Mouse (Mus musculus): ENCODE data around the gene 1700093K21Rik. TPM values are rescaled to one million over a fixed set of nuclear protein-coding genes. Genes with fewer than 3 reads are reported as not detected.

1700093K21Rik gene
- total RNA-seq, 2 experiments from 2014 or later = not detected

Other genes with a start within 250 kb of the 1700093K21Rik start
- 50.7 and 76.1 TPM in 2 replicates for gene Usp34, start 214.3 kb downstream of the 1700093K21Rik start, total RNA-seq (2014; fragmentation: Nextera tagmentation)
- gene Usp34, start 214.3 kb downstream of the 1700093K21Rik start, total RNA-seq (2017) = 31.9 and 59.4 TPM in 2 replicates
- 53.6 and 68.9 TPM in 2 replicates for gene Ahsa2, start 23.1 kb downstream of the 1700093K21Rik start, total RNA-seq (2014; fragmentation: Nextera tagmentation)
- gene Ahsa2, start 23.1 kb downstream of the 1700093K21Rik start, total RNA-seq (2017) = 64.3 and 86.3 TPM in 2 replicates
- gene 0610010F05Rik, start 112.5 kb upstream of the 1700093K21Rik start, total RNA-seq (2014; fragmentation: Nextera tagmentation) = 14.9 and 18.4 TPM in 2 replicates
- 46.4 and 53.7 TPM in 2 replicates for gene 0610010F05Rik, start 112.5 kb upstream of the 1700093K21Rik start, total RNA-seq (2017)
- gene Pus10, start 144.5 kb upstream of the 1700093K21Rik start, total RNA-seq (2014; fragmentation: Nextera tagmentation) = 46.3 and 48.7 TPM in 2 replicates
- 48.5 and 66.4 TPM in 2 replicates for gene Pus10, start 144.5 kb upstream of the 1700093K21Rik start, total RNA-seq (2017)
- gene Pex13, start 144.8 kb upstream of the 1700093K21Rik start, total RNA-seq (2014; fragmentation: Nextera tagmentation) = 10.8 and 10.9 TPM in 2 replicates
- gene Pex13, start 144.8 kb upstream of the 1700093K21Rik start, total RNA-seq (2017) = 21.3 and 32.1 TPM in 2 replicates
- gene Rel, start 249.8 kb upstream of the 1700093K21Rik start, total RNA-seq (2014; fragmentation: Nextera tagmentation) = 0.44 and 1.7 TPM in 2 replicates
- 1.9 and 3.0 TPM in 2 replicates for gene Rel, start 249.8 kb upstream of the 1700093K21Rik start, total RNA-seq (2017)

All from megakaryocyte-erythroid progenitor cell, adult 5-6 weeks (primary cell).